In genomic region chr19:5723934-5724548, GRCm38 (mm10) we compare ENCODE assay signal across 11 mouse cellular contexts. TPM values are rescaled to one million over a fixed set of nuclear protein-coding genes. Genes with fewer than 3 reads are reported as not detected.
DNase-seq lines count a peak whose midpoint lies in the region; ATAC-seq and TF ChIP-seq lines count a peak whose summit lies in the region.
"Had no signal": no experiment of that assay in that cellular context is flagged by ENCODE, and none has a peak within 500 bp of the region (broad histone marks: within the 10 kb centered on the region; RNA-seq: fewer than 3 reads in every experiment).

No protein-coding gene starts in this region.

- no peak for ATAC-seq in forebrain, embryonic 12.5 days (ENCODE audit: low FRiP score)
- ATAC-seq in forebrain, embryonic 16.5 days: no peak
- ATAC-seq in lung, postnatal 0 days: no peak
- ATAC-seq in intestine, embryonic 16.5 days: no peak
- ATAC-seq: midbrain, embryonic 15.5 days had no signal

- no peaks in the 10 kb centered on the region for H3K9me3 ChIP-seq in forebrain, embryonic 12.5 days
- no peaks in the 10 kb centered on the region for H3K9me3 ChIP-seq in forebrain, embryonic 16.5 days (ENCODE audit: control insufficient read depth, low read length)
- no peaks in the 10 kb centered on the region for H3K9me3 ChIP-seq in lung, postnatal 0 days (ENCODE audit: low read length)
- H3K9me3 ChIP-seq in intestine, embryonic 16.5 days (ENCODE audit: control insufficient read depth, low read length): no peaks in the 10 kb centered on the region
- H3K9me3 ChIP-seq: midbrain, embryonic 15.5 days had no signal

- H3K27me3 ChIP-seq in forebrain, embryonic 12.5 days: peaks cover 4% of the 10 kb centered on the region; the same call in 1 of the 2 replicates
- no peaks in the 10 kb centered on the region for H3K27me3 ChIP-seq in forebrain, embryonic 16.5 days (replicated peaks; ENCODE audit: control insufficient read depth, insufficient read depth, low read length)
- H3K27me3 ChIP-seq in lung, postnatal 0 days (replicated peaks; ENCODE audit: insufficient read depth, low read length): no peaks in the 10 kb centered on the region
- no peaks in the 10 kb centered on the region for H3K27me3 ChIP-seq in intestine, embryonic 16.5 days (replicated peaks; ENCODE audit: control insufficient read depth, insufficient read depth, low read length)
- no peaks in the 10 kb centered on the region for H3K27me3 ChIP-seq in small intestine, adult 2 months (ENCODE audit: control insufficient read depth, insufficient read depth, low read length)
- H3K27me3 ChIP-seq: midbrain, embryonic 15.5 days had no signal

- H3K9ac ChIP-seq in forebrain, embryonic 12.5 days: no peak overlapping the region
- H3K9ac ChIP-seq in forebrain, embryonic 16.5 days (replicated peaks; ENCODE audit: low read depth, low read length): no peak overlapping the region
- 0 out of 2 replicates have a peak overlapping the region, but pooled peaks have one; percentile 1 for H3K9ac ChIP-seq in lung, postnatal 0 days (replicated peaks; ENCODE audit: low read depth)
- peak overlapping the region; percentile 88 for H3K9ac ChIP-seq in intestine, embryonic 16.5 days (ENCODE audit: low read depth, low read length)

- TF ChIP-seq POLR2A in small intestine, adult 2 months (IDR thresholded peaks at IDR 0.05; ENCODE audit: low read depth, low read length): no peak

- intact Hi-C loops in left cerebral cortex, postnatal 14 days (cut with DNase I): no loop called here

- peaks cover 43% of the 10 kb centered on the region for H3K4me1 ChIP-seq in forebrain, embryonic 12.5 days
- peaks cover 39% of the 10 kb centered on the region for H3K4me1 ChIP-seq in forebrain, embryonic 16.5 days (replicated peaks; ENCODE audit: control insufficient read depth, insufficient read depth, low read length)
- peaks cover 36% of the 10 kb centered on the region for H3K4me1 ChIP-seq in lung, postnatal 0 days (ENCODE audit: insufficient read depth, low read depth, low read length)
- peaks cover 48% of the 10 kb centered on the region for H3K4me1 ChIP-seq in intestine, embryonic 16.5 days (ENCODE audit: control insufficient read depth, insufficient read depth, low read length)
- peaks cover 37% of the 10 kb centered on the region for H3K4me1 ChIP-seq in small intestine, adult 2 months (ENCODE audit: control insufficient read depth, insufficient read depth, insufficient read length, low read length)

- H3K27ac ChIP-seq in forebrain, embryonic 12.5 days: no peak overlapping the region; the same call in 1 of the 2 replicates
- H3K27ac ChIP-seq in forebrain, embryonic 16.5 days (ENCODE audit: low read length): no peak overlapping the region
- H3K27ac ChIP-seq in lung, postnatal 0 days (ENCODE audit: low read length): peak overlapping the region; percentile 64; the same call in 1 of the 2 replicates
- peak overlapping the region; percentile 92 for H3K27ac ChIP-seq in intestine, embryonic 16.5 days (ENCODE audit: low read length)
- peak overlapping the region; percentile 92 for H3K27ac ChIP-seq in small intestine, adult 2 months (ENCODE audit: insufficient read depth, low read depth, low read length)
- H3K27ac ChIP-seq: midbrain, embryonic 15.5 days had no signal

- no peak for TF ChIP-seq EP300 in lung, postnatal 0 days (IDR thresholded peaks at IDR 0.05)

- DNase-seq in lung, postnatal 0 days (ENCODE audit: low spot score): no peak
- DNase-seq in lung, postnatal 25 days (ENCODE audit: low spot score): no peak
- DNase-seq in left cerebral cortex, postnatal 14 days (ENCODE audit: low spot score in 2 of 2): no peak
- DNase-seq in layer of hippocampus, postnatal 25 days (ENCODE audit: extremely low spot score in 1 of 2, low spot score in 1 of 2): no peak

- 0 out of 2 replicates have a peak overlapping the region, but pooled peaks have one; percentile 5 for H3K4me3 ChIP-seq in forebrain, embryonic 12.5 days (replicated peaks)
- H3K4me3 ChIP-seq in forebrain, embryonic 16.5 days (replicated peaks; ENCODE audit: low read length): no peak overlapping the region
- H3K4me3 ChIP-seq in lung, postnatal 0 days (ENCODE audit: low read depth, low read length): peak overlapping the region; percentile 56
- peak overlapping the region; percentile 70 for H3K4me3 ChIP-seq in intestine, embryonic 16.5 days (ENCODE audit: low read length)
- peak overlapping the region; percentile 72 for H3K4me3 ChIP-seq in small intestine, adult 2 months (ENCODE audit: low read depth, low read length)

- TF ChIP-seq CTCF in lung, postnatal 0 days (IDR thresholded peaks at IDR 0.05): no peak
- no peak for TF ChIP-seq CTCF in small intestine, adult 2 months (IDR thresholded peaks at IDR 0.05; ENCODE audit: extremely low read depth, insufficient read length, insufficient replicate concordance, low read depth, low read length)

- H3K4me2 ChIP-seq in forebrain, embryonic 12.5 days: no peak overlapping the region
- H3K4me2 ChIP-seq in forebrain, embryonic 16.5 days (ENCODE audit: low read length): no peak overlapping the region
- H3K4me2 ChIP-seq in lung, postnatal 0 days (replicated peaks; ENCODE audit: low read depth, low read length): peak overlapping the region; percentile 71
- peak overlapping the region; percentile 93 for H3K4me2 ChIP-seq in intestine, embryonic 16.5 days (ENCODE audit: low read depth, low read length)

- 74% methylated on average over 4 of the region's 4 CpGs for WGBS in forebrain, embryonic 12.5 days
- 67% methylated on average over 4 of the region's 4 CpGs for WGBS in forebrain, embryonic 16.5 days
- 54% methylated on average over 4 of the region's 4 CpGs for WGBS in lung, postnatal 0 days
- 58% methylated on average over 4 of the region's 4 CpGs for WGBS in intestine, embryonic 16.5 days
- 41% methylated on average over 4 of the region's 4 CpGs for WGBS in small intestine, adult 2 months

- H3K36me3 ChIP-seq in forebrain, embryonic 12.5 days (replicated peaks): peaks cover 67% of the 10 kb centered on the region
- peaks cover 27% of the 10 kb centered on the region for H3K36me3 ChIP-seq in forebrain, embryonic 16.5 days (ENCODE audit: control insufficient read depth, insufficient read depth)
- H3K36me3 ChIP-seq in lung, postnatal 0 days (ENCODE audit: insufficient read depth, low read length): peaks cover 20% of the 10 kb centered on the region; the same call in 1 of the 2 replicates
- H3K36me3 ChIP-seq in intestine, embryonic 16.5 days (ENCODE audit: control insufficient read depth, insufficient read depth, low read length): peaks cover 25% of the 10 kb centered on the region
- H3K36me3 ChIP-seq in small intestine, adult 2 months (ENCODE audit: control insufficient read depth, insufficient read depth, low read length): peaks cover 33% of the 10 kb centered on the region

RNA-seq across cellular contexts. Expression of gene Ehbp1l1, which starts 2.1 kb away (rescaled TPM):
- 6.1 and 6.7 TPM in 2 replicates for polyA plus RNA-seq in forebrain, embryonic 12.5 days (2016; fragmentation: Nextera tagmentation; extraction: Ambion mirVana)
- polyA plus RNA-seq in forebrain, embryonic 16.5 days (2015; fragmentation: Nextera tagmentation; extraction: Ambion mirVana): 12.0 and 20.0 TPM in 2 replicates
- 19.3 and 21.6 TPM in 2 replicates for polyA plus RNA-seq in lung, postnatal 0 days (2015; fragmentation: Nextera tagmentation; extraction: Ambion mirVana)
- polyA plus RNA-seq in intestine, embryonic 16.5 days (2015; fragmentation: Nextera tagmentation; extraction: Ambion mirVana): 48.6 and 49.7 TPM in 2 replicates
- 62.1 and 100 TPM in 2 replicates for polyA plus RNA-seq in small intestine, adult 2 months (2012; rRNA removed)
- 10 to 100 TPM; 36.6 to 37.7 TPM for total RNA-seq in left cerebral cortex, postnatal 14 days (2021)
- total RNA-seq in layer of hippocampus, postnatal 25 days (2021): 10 to 100 TPM; 14.6 to 17.2 TPM

RNA-seq across cellular contexts. Expression of gene Fam89b, which starts 5.4 kb away (rescaled TPM):
- polyA plus RNA-seq in forebrain, embryonic 12.5 days (2016; fragmentation: Nextera tagmentation; extraction: Ambion mirVana): 170 and 172 TPM in 2 replicates
- polyA plus RNA-seq in forebrain, embryonic 16.5 days (2015; fragmentation: Nextera tagmentation; extraction: Ambion mirVana): 170 and 177 TPM in 2 replicates
- 120 and 126 TPM in 2 replicates for polyA plus RNA-seq in lung, postnatal 0 days (2015; fragmentation: Nextera tagmentation; extraction: Ambion mirVana)
- polyA plus RNA-seq in intestine, embryonic 16.5 days (2015; fragmentation: Nextera tagmentation; extraction: Ambion mirVana): 56.6 and 57.8 TPM in 2 replicates
- 69.8 and 126 TPM in 2 replicates for polyA plus RNA-seq in small intestine, adult 2 months (2012; rRNA removed)
- total RNA-seq in left cerebral cortex, postnatal 14 days (2021): 10 to 100 TPM; 38.7 to 39.2 TPM
- 10 to 100 TPM; 29.3 to 32.9 TPM for total RNA-seq in layer of hippocampus, postnatal 25 days (2021)

RNA-seq across cellular contexts. Expression of gene Ltbp3, which starts 16.7 kb away (rescaled TPM):
- polyA plus RNA-seq in forebrain, embryonic 12.5 days (2016; fragmentation: Nextera tagmentation; extraction: Ambion mirVana): 10.0 and 12.0 TPM in 2 replicates
- polyA plus RNA-seq in forebrain, embryonic 16.5 days (2015; fragmentation: Nextera tagmentation; extraction: Ambion mirVana): 11.4 and 11.6 TPM in 2 replicates
- polyA plus RNA-seq in lung, postnatal 0 days (2015; fragmentation: Nextera tagmentation; extraction: Ambion mirVana): 51.9 and 59.6 TPM in 2 replicates
- polyA plus RNA-seq in intestine, embryonic 16.5 days (2015; fragmentation: Nextera tagmentation; extraction: Ambion mirVana): 14.0 and 20.8 TPM in 2 replicates
- polyA plus RNA-seq in small intestine, adult 2 months (2012; rRNA removed): 28.2 and 30.2 TPM in 2 replicates
- 10 to 100 TPM; 26.6 to 29.0 TPM for total RNA-seq in left cerebral cortex, postnatal 14 days (2021)
- total RNA-seq in layer of hippocampus, postnatal 25 days (2021): 10 to 100 TPM; 23.8 to 26.8 TPM

RNA-seq across cellular contexts. Expression of gene Kcnk7, which starts 19.9 kb away (rescaled TPM):
- 0.29 TPM in 1 of 2 replicates, not detected in the other for polyA plus RNA-seq in forebrain, embryonic 12.5 days (2016; fragmentation: Nextera tagmentation; extraction: Ambion mirVana)
- polyA plus RNA-seq in forebrain, embryonic 16.5 days (2015; fragmentation: Nextera tagmentation; extraction: Ambion mirVana): 0.24 and 0.48 TPM in 2 replicates
- 0.87 and 1.3 TPM in 2 replicates for polyA plus RNA-seq in lung, postnatal 0 days (2015; fragmentation: Nextera tagmentation; extraction: Ambion mirVana)
- polyA plus RNA-seq in intestine, embryonic 16.5 days (2015; fragmentation: Nextera tagmentation; extraction: Ambion mirVana): 0.13 and 0.34 TPM in 2 replicates
- polyA plus RNA-seq in small intestine, adult 2 months (2012; rRNA removed): 0.57 TPM in 1 of 2 replicates, not detected in the other
- not detected for total RNA-seq in left cerebral cortex, postnatal 14 days (2021)
- total RNA-seq in layer of hippocampus, postnatal 25 days (2021): not detected
- total RNA-seq: adrenal gland, adult 8-10 months had no signal
- polyA plus RNA-seq: large intestine, adult 2 months had no signal

RNA-seq across cellular contexts. Expression of gene Pcnx3, which starts 35.3 kb away (rescaled TPM):
- polyA plus RNA-seq in forebrain, embryonic 12.5 days (2016; fragmentation: Nextera tagmentation; extraction: Ambion mirVana): 32.4 and 35.1 TPM in 2 replicates
- 24.1 and 28.7 TPM in 2 replicates for polyA plus RNA-seq in forebrain, embryonic 16.5 days (2015; fragmentation: Nextera tagmentation; extraction: Ambion mirVana)
- 11.3 and 12.9 TPM in 2 replicates for polyA plus RNA-seq in lung, postnatal 0 days (2015; fragmentation: Nextera tagmentation; extraction: Ambion mirVana)
- polyA plus RNA-seq in intestine, embryonic 16.5 days (2015; fragmentation: Nextera tagmentation; extraction: Ambion mirVana): 15.1 and 16.8 TPM in 2 replicates
- 85.4 and 150 TPM in 2 replicates for polyA plus RNA-seq in small intestine, adult 2 months (2012; rRNA removed)
- total RNA-seq in left cerebral cortex, postnatal 14 days (2021): 10 to 100 TPM; 63.6 to 65.1 TPM
- total RNA-seq in layer of hippocampus, postnatal 25 days (2021): 10 to 100 TPM; 59.8 to 73.9 TPM

Comparison
In these comparisons a context has a peak if more than half of its experiments do, and no peak if none do; other contexts are left out.
1. H3K27ac ChIP-seq: peak in lung, postnatal 0 days (single experiment), intestine, embryonic 16.5 days (single experiment) and small intestine, adult 2 months (single experiment); none in forebrain, embryonic 12.5 days (single experiment) and forebrain, embryonic 16.5 days (single experiment).
2. H3K4me2 ChIP-seq: peak in lung, postnatal 0 days (single experiment) and intestine, embryonic 16.5 days (single experiment); none in forebrain, embryonic 12.5 days (single experiment) and forebrain, embryonic 16.5 days (single experiment).
3. H3K9ac ChIP-seq: peak in lung, postnatal 0 days (single experiment) and intestine, embryonic 16.5 days (single experiment); none in forebrain, embryonic 12.5 days (single experiment) and forebrain, embryonic 16.5 days (single experiment).